Mouse (Mus musculus): ENCODE data around the gene Donson. TPM values are rescaled to one million over a fixed set of nuclear protein-coding genes. Genes with fewer than 3 reads are reported as not detected.

Donson gene
- 140 TPM for total RNA-seq (2023)

GRCm38 (mm10) chr16:91688619-91689334 is at the start of gene Donson:
Donson (minus strand) TSS chr16:91688770.

GRCm38 (mm10) chr16:91729066-91729482 is 40.5 kb upstream of the Donson start, which contains the start of gene Itsn1:
Itsn1 (plus strand) TSS chr16:91729281.

GRCm38 (mm10) chr16:91728123-91729065 is 39.8 kb upstream of the Donson start, which contains the start of gene Cryzl1:
Cryzl1 (minus strand) TSS chr16:91728975.

GRCm38 (mm10) chr16:91647461-91648219 is 40.9 kb downstream of the Donson start, which contains the start of gene Son:
Son (plus strand) TSS chr16:91647506.

GRCm38 (mm10) chr16:91646681-91647419 is 41.7 kb downstream of the Donson start, which contains the start of gene Gart:
Gart (minus strand) TSS chr16:91646952.

Other genes starting within 250 kb of the Donson start
- 155 TPM for gene Ifnar1, start 203.5 kb downstream of the Donson start, total RNA-seq (2023)
- gene Ifngr2, start 141.7 kb downstream of the Donson start, total RNA-seq (2023): 222 TPM
- 25.0 TPM for gene Tmem50b, start 91.0 kb downstream of the Donson start, total RNA-seq (2023)
- gene Dnajc28, start 69.7 kb downstream of the Donson start, total RNA-seq (2023): 0.44 TPM
- gene Gart, start 41.8 kb downstream of the Donson start, total RNA-seq (2023): 82.9 TPM
- 514 TPM for gene Son, start 41.3 kb downstream of the Donson start, total RNA-seq (2023)
- gene Cryzl1, start 40.2 kb upstream of the Donson start, total RNA-seq (2023): 27.1 TPM
- gene Itsn1, start 40.5 kb upstream of the Donson start, total RNA-seq (2023): 6.4 TPM

All from CD4-positive naive resting alpha-beta T cell, adult 76 days (primary cell).